In genomic region chr8:54512200-54512599, GRCm38 (mm10) we compare ENCODE assay signal across 1 mouse cellular context. TPM values are rescaled to one million over a fixed set of nuclear protein-coding genes. Genes with fewer than 3 reads are reported as not detected.
"Had no signal": no experiment of that assay in that cellular context is flagged by ENCODE, and none has a peak within 500 bp of the region (broad histone marks: within the 10 kb centered on the region; RNA-seq: fewer than 3 reads in every experiment).

No protein-coding gene starts in this region.

RNA-seq across cellular contexts. Expression of gene Asb5, which starts 17.2 kb away (rescaled TPM):
- total RNA-seq: hematopoietic stem cell, adult 5-6 weeks had no signal
